Mouse (Mus musculus) lung, adult 18-20 months (tissue): Measurements from ENCODE around the gene H2-D1.

ENCODE experiments used
- DNase-seq, 2 experiments: peaks; one replicate each; pipeline ENCODE4 v3.0.0; 2022; ENCODE audit warnings: mixed read lengths in 2 of 2

Gene H2-D1

DNA sequence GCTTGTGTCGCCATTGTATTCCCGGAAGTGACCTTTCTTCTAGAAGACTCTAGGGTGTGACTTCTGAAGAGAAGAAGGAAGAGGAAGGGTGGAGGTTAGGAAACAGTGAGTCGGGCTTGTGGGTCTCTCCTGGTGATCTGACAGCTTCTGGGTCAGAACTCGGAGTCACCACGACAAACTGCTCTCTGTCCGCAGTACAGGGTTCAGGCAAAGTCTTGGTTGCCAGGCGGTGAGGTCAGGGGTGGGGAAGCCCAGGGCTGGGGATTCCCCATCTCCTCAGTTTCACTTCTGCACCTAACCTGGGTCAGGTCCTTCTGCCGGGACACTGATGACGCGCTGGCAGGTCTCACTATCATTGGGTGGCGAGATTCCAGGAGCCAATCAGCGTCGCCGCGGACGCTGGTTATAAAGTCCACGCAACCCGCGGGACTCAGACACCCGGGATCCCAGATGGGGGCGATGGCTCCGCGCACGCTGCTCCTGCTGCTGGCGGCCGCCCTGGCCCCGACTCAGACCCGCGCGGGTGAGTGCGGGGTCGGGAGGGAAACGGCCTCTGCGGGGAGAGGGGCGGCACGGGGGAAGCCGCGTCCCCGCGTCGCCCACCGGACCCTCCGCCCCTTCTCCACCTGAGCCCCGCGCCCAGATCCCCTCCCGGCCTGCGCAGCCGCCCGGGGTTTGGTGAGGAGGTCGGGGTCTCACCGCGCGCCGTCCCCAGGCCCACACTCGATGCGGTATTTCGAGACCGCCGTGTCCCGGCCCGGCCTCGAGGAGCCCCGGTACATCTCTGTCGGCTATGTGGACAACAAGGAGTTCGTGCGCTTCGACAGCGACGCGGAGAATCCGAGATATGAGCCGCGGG, at the start of gene H2-D1:
H2-D1 (plus strand) TSS at position 67 of the 859 bp plus-strand sequence.
- DNase-seq = peak; percentile 99

DNA sequence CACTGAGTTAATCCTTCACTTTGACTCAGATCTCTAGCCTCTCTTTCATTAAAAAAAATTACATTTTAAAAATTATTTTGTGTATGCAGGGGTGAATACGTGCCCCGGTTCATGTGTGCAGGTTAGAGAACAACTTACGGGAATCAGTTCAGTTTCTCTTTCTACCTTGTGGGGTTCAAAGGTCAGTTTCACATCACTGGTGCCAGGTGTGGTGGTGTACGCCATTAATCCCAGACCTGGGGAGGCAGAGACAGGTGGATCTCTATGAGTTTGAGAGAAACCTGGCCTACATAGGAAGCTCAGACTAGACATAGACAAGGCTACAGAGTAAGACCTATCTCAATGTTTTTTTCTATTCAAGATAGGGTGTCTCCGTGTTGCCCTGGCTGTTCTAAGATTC, 49.5 kb upstream of the H2-D1 start:
- DNase-seq = no peak

DNA sequence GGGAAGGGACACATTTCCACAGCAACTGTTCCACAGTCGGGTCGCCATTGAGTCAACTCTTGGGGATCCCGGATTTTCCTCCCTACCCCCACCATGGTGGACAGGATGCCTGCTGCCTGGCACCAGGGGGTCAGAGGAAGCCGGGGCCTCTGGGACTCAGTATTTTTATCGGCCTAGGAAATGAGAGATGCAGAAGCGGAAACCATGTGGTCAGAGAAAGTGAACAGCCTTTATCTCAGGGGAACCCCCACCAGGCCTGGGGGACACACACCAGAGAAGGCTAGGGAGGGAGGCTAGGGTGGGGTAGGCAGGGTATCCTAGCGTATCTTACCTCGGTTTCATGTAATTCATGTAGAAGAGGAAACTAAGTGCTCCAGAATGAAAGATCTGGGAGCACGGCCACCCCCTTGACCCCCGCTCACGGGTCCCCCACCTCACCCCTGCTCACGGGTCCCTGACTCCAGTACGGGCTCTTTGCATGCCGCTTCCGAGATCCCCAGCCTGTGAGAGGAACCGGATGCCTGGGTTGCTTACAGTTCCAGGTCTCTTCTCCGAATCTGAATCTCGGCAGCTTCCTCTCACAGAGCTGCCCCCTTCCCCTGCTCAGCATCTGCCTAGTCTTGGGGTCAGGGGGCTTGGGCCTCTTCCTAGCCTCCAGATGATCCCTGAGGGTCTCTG, 43.9 kb upstream of the H2-D1 start:
- DNase-seq = no peak

DNA sequence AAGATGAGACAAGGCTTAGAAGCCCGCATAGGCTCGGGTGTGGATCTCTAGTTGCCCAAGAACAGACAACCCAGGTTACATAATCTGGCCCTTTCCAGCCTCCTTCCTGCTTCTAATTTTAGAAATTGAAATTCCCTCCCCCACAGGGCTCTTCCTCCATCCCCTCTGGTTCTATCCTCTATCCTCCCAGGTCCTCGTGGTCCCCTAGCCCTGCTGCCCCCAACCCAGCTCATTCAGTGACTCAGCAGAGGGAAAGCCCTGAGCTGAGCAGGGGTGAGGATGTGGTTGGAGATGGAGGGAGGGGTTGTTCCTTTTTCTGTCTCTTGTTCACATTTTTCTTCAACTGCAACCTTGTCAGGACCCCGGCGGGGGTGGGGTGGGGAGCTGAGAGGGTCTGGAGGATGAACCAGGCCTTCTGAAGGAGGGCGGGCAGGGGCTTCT, 42.9 kb upstream of the H2-D1 start:
- no peak for DNase-seq

DNA sequence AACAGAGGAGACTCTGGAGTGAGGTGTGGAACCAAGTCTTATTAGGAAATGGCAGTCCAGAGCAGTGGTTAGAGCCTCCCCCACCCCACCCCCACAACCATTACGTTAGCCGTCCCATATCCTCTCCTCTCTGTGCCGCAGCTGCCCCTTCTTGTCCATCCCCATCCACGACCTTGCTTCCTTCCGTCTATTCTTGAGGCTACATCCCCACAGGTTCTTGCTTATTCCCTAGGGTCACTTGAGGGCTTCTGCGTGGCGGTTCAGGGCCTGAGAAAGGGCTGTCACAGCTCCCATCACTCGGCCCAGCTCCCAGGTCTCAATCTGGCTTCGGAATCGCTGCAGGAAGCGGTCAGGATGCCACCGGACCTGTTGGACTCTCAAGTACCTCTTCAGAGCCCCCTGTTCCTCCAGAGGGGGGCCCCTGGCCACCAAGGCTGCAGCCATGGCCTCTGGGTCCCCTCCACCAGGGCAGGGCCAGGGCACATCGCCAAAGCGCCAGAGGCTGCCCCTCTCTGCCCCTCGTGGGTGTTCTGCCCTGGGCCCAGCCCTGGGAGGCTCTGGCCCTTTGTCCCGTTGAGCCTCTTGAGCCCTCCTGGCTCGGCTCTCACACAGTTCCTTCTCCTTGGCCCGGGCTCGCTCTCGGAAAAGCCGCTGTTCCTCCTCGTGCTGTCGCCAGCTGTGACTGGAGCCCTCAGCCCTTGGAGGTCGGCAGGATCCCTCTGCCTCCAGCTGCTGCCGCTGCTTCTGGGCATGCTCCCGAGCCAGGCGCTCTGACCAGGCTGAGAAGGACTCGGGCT, 42.2 kb upstream of the H2-D1 start, which contains the start of gene Gm16181:
Gm16181 (plus strand) TSS at position 679 of the 797 bp plus-strand sequence.
- DNase-seq = no peak

DNA sequence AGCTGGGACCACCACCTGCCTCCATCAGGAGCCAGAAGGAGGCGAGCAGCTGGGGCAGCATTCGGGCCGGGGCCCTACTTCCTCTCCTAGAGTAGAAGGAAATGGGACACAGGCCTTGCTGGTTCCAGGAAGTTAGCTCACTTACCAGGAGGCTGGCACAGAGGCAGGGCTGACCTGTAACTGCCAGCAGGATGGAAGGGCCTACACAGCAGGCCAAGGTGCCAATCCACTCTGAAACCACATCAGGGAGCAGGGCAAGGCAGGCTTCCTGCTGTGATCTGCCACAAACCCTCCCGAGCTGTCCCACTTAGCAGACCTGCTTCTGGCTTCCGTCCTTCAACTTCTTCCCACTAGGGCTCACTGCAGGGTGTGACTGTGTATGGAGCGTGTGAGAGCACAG, 40.2 kb upstream of the H2-D1 start:
- DNase-seq = no peak

DNA sequence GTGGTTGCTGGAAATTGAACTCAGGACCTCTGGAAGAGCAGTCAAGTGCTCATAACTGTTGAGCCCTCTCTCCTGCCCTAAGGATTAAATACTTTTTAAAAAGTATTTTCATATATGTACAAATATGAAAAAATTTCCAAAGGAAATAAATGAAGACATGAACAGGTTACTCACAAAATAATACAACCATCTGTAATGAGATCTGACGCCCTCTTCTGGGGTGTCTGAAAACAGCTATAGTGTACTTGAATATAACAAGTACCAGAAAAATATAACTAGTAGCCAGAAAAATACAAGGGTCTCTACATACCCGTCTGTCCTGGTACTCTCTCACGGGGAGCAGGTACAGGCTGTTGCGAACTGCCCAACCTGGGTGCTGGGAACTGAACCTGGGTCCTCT, 37.9 kb upstream of the H2-D1 start:
- no peak for DNase-seq

DNA sequence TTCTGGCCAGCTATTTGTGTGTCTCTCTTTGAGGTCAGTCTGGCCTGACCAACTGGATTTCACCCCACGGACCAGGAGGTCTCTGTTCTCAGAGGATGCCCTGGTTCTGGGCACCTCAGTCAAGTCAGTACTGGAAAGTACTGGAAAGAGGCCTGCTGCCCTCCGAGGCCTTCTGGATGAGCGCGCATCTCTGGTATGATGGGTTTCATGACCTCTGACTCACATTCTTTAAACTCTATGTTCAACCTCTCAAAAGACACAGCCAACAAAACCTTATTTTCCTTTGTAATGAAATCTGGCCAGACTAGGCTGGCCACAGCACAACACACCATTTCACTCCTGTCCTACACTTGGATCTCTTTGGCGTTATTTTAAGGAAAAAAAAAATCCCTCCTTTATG, 37.1 kb upstream of the H2-D1 start:
- no peak for DNase-seq

DNA sequence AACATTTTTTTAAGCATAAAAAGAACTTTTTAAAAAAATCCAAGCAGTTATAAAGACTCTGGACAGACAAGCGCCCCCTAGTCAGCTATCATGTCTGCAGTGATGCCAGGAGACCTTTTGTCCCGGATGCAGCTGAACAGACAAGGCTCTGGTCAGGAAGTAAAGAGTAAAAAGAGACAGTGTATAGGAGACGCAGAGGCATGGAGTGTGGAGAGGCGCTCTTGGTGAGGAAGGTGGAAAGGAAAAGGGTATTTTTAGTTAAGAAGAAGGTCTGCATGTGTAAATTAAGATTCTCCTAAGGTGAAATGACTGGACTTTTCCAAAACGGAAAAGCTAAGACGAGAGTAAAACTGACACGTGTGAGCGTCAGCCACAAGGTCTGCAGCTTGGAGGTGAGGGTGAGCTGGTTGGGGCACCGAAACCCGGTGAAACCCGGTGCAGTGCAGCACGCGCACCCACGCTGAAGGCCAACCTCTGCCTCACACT, 35.9 kb upstream of the H2-D1 start:
- DNase-seq = no peak

DNA sequence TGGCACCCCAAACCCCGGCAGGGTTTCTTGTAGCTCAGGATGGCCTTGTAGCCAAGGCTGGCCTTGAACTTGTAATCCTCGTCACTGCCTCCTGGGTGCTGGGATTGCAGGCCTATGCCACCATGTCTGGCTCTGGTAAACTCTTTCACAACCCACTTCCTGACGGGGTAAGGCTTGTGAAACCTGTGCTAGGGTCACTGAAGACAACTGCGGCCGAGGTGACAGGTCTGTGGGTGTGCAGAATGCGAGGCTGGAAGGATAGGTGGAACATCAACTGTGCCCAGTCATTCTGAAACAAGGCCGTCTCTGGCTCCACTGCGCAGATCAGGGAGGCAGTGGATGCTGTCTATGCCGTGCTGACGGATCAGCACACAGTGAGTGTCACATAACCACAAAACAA, 31.5 kb upstream of the H2-D1 start:
- no peak for DNase-seq

DNA sequence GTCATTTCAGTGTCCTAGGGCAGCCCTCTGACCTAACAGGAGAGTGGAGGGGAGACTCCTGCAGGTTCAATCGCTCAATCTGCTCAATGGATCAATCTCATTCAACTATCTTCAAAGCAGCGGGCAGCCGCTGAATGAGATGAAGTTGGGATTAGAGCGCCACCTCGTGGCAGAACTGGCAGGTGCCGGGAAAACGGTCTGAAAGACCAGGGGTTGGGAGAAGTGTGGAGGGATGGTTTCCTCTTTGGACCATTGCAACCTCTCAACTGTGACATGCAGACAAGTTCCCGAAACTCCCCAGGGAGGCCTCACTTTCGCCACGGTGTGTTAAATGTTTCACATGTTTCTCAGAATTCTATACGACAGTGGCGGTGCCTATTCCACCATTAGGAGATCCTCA, 30.5 kb upstream of the H2-D1 start:
- peak; percentile 81 to 84 for DNase-seq

DNA sequence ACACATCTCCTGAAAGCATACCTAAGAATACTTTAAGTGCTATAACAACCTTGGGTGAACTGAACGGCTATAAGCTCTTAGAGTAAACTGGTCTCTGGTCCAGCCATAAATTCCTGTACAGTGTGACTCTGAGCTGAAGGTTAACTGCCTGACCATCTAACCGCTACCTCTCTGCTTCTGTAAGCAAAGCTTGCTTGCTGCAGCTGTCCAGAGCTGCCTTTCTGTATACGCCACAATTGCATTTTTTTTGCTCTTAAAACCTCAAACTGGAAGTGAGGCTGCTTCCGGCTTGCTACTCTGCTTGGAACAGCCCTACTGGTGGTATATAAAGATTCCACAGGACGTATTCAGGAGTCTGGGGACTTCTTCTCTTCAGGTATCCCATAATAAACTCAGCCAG, 29.9 kb upstream of the H2-D1 start:
- DNase-seq = no peak

DNA sequence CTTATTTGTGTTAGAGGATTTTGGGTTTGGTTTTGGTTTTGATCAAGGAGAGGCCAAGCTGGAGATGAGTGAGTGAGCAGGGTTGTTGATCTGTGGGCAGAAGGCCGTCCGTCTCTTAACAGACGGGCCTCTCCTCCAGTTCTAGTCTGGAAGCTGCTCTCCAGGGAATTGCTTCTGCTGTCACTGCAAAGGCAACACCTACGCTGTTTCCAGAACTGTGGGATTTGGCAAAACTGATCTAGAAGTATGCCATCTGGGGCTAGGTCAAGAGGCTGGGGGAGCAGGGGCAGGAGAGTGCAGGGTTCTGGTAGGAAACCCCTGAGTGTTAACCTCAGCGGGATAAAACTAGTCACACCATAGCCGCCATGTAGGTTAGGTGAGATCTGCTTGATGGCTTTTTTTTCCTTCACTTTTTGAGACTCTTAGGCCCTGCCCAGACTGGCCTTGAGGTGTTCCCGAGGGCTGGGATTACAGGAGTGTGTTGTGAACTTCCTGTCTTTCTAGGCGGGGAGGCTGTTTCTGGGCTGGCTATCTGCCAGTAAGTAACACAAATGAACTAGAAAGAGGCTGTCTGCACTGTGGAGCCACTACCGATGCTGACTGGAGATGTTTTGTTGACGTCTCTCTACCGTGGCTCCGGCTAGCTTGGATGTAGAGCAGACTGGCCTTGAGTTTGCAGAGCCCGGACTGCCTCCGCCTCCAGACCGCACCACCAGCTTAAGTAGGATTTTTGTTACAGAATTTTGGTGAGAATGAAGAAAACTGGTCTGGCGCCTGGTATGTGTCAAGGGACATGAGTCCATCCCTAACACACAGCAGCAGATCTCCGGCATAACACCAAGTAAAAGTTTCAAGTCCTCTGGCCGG, 29.2 kb upstream of the H2-D1 start, which contains the start of gene Atp6v1g2:
Atp6v1g2 (plus strand) TSS at position 547 of the 867 bp plus-strand sequence.
- peak; percentile 37 to 50 for DNase-seq

DNA sequence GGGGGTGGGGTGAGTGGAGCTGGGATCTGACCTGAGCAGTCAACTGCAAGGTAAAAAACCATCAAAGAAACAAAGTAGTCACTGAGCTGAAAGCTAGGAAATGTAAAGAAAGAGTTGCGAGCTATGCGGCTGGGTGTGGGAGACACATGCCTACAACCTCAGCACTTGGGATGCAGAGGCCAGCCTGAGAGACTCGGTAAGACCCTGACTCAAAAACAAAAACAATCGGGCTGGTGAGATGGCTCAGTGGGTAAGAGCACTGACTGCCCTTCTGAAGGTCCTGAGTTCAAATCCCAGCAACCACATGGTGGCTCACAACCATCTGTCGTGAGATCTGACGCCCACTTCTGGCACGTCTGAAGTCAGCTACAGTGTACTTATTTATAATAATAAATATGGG, 28.4 kb upstream of the H2-D1 start:
- DNase-seq = peak in 1 of 2 experiments; percentile 3

DNA sequence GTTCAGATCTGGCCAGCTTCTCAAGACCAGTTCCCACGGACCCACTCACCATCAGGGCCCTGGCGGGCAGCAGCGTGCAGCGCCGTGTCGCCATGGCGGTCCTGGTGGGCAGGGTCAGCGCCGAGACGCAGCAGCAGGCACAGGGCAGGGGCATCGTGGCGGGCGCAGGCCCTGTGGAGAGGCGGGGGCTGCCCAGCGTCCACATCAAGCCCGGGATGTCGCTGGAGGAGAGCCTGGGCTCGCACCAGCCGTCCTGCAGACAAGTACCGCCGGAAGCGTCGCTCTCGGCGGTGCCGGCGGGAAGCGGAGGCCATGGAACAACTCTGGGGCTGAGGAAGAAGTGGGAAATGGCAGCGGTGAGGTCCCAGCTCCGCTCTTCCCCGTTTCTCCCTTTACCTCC, 27.6 kb upstream of the H2-D1 start:
- peak; percentile 40 to 48 for DNase-seq

DNA sequence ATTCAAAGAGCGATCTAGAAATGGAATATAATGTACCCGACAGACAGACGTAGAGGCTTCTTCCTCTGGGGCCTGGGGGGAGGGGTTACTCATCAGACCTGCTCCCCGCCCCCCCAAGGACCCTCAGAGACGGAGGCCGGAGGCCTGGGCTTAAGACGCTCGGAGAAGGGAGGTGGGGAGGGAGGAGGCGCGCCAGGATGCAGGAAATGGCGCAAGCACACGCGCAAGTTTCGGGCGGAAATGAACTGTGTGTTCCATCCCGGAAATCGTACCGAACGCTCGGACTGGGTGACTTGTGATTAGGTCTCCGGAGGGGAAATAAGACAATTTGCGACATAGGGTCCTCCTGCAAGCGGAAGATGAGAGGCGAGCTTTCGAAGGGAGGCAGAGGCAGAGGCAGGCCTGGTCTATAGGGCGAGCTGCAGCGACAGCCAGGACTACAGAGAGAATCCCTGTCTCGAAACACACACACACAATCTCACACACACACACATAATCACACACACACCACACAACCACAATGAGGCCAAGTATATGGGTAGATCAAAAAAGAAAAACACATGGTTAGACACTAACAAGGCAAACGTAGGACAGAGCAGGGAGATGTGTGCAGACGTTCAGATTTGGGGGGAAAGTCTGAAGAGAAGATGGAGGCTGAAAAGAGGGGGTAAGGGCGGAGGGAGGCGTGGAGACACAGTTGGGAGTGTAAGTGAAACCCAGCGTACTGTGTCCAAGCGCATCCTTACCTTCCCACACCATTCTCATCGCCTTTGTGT, 26.7 kb upstream of the H2-D1 start, which contains the start of gene Nfkbil1:
Nfkbil1 (minus strand) TSS at position 179 of the 776 bp plus-strand sequence.
- DNase-seq = peak; percentile 93 to 95

DNA sequence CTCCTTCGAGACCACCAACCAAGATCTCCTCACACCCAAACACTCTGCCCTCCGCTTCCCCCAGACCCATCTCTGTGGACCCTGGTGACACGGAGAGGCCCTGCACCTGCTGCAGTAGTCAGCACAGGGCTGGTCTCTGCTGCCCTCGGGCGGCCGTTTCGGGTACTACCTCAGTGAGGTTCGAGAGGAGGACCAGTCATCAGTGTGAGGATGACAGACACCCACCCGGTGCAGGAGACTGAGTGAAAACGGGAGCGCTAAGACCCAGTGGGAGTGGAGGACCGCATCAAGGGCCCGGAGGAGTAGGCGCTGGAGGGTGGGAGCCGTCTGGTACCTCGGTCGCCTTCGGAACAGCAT, 26.2 kb upstream of the H2-D1 start:
- peak; percentile 94 to 95 for DNase-seq

DNA sequence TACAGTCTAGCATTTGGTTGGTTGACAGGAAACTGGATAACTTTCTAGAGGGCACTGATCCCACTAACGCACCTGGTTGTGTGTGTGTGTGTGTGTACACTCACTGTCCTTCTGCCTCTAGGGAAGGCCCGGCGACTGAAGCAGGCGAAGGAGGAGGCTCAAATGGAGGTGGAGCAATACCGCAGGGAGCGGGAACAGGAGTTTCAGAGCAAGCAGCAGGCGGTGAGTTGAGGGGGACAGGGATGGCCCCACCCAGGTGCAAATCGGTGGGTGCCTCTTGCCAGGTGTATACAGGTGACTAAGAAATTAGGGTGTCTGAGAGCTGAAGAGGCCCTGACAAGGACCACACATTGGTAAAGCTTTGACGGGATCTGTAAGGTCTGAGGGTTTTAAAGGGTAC, 25.5 kb upstream of the H2-D1 start:
- DNase-seq = peak in 1 of 2 experiments; percentile 7

DNA sequence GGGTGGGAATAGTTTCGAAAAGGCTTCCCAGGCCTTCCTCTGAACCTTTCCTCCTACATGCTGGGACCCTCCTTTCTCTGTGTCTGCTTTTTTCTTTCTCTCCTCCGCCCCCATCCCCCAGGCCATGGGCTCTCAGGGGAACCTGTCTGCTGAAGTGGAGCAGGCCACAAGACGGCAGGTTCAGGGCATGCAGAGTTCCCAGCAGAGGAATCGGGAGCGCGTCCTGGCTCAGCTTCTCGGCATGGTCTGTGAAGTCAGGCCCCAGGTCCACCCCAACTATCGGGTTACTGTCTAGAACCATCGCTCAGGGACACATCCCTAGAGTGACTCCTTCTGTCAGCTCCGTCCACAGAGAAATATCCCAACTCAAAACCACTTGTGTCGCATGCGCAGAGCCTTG, 25.0 kb upstream of the H2-D1 start:
- peak in 1 of 2 experiments; percentile 3 for DNase-seq

DNA sequence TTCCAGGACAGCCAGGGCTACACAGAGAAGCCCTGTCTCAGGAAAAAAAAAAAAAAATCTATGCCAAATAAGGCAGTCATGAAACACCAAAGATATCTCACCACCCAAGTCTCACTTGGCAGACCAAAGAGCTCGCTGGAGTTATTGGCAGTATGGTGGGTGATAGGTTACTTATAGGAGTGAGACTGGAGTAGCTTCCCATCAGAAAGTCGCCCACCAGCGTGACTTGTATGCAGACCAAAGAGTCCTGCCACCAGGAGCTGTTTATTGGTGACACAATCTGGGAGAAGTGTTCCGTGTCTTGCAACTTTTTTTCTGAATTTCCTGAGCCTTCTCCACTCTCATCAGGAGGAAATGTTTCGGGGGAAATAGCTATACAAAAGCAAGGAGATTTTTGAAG, 22.8 kb upstream of the H2-D1 start:
- no peak for DNase-seq
